Mouse (Mus musculus) cortical plate, adult 2 months (tissue): ENCODE measurements at regions not wholly inside any gene's neighbourhood (a gene's known extent, or its start where the extent isn't known, plus 50 kb on each side); places are given as distances from the start of the nearest gene placed in this dataset.
"Not testable (repeated sequence)": the region's sequence is repeated elsewhere in the genome, so short reads cannot be mapped to it uniquely, and the experiment has no call there.

Experiments used
- H3K27ac ChIP-seq: fragments of 200-500 bp; 2 replicates; pipeline ENCODE4 v1.5.1; 2012; ENCODE audit warnings: low read length, control low read depth, inconsistent platforms; ENCODE audit not compliant: insufficient read depth
- H3K4me1 ChIP-seq: fragments of 200-500 bp; 2 replicates; pipeline ENCODE4 v1.6.1; 2011; ENCODE audit warnings: low read length; ENCODE audit not compliant: control insufficient read depth, insufficient read depth
- H3K4me3 ChIP-seq: fragments of 200-500 bp; 2 replicates; pipeline ENCODE4 v1.5.1; 2011; ENCODE audit warnings: mild to moderate bottlenecking, low read length, control low read depth; ENCODE audit not compliant: insufficient read depth
- CTCF ChIP-seq: fragments of 200-500 bp; IDR thresholded peaks from 2 replicates; pipeline ENCODE4 v1.5.1; 2011; ENCODE audit warnings: mild to moderate bottlenecking, control low read depth, low read length; ENCODE audit not compliant: insufficient read depth; ENCODE audit errors: extremely low read depth
- POLR2A ChIP-seq: fragments of 200-500 bp; IDR thresholded peaks from 2 replicates; pipeline ENCODE4 v1.6.1; 2011; ENCODE audit warnings: mild to moderate bottlenecking, low read length, control low read depth; ENCODE audit not compliant: insufficient read depth; ENCODE audit errors: extremely low read depth

- H3K4me1 ChIP-seq = no peaks in the 10 kb centered on the region
- TF ChIP-seq CTCF (no peak), POLR2A (no peak)
- no peak overlapping the region for H3K27ac ChIP-seq
- no peak overlapping the region for H3K4me3 ChIP-seq
Measured at GRCm38 (mm10) chr14:114485781-114486180, 606.2 kb upstream of the Gpc5 start.

DNA sequence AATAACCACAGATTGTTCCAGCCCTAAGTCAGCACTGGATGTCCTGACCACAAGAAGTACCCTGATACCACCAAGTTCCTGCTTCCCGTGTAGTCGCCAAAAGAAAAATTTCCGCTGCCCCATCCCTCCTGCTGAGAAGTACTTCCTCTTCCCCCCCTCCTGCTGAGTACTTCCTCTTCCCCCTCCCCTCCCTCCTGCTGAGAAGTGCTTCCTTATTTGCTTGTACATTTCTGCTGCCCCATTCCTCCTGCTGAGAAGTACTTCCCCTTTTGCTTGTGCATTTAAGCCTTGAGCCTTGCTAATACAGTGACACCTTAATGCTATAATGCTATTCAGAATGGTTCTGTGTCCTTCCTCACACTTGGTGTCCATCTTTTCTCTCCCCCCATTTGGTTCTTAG, 598.6 kb upstream of the Gpc5 start:
- not testable (repeated sequence) for H3K27ac ChIP-seq, H3K4me1 ChIP-seq, H3K4me3 ChIP-seq

DNA sequence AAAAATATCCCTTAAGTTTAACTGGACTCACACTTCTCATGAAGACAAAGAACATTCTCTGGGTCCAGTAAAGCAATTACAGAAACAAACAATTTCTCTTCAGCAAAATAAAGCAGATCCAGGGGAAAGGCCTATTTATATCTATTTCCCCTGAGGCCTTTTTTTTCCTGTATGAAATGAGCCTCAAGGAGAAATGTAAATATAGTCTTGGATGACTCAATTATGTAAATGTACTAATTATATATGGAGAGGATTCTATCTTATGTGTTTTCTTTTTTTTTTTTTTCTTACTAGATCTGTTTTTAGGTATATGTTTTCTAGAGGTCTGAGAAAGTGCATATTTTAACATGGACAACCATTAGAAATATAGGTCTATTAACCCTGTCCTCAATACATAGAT, 587.0 kb upstream of the Gpc5 start:
- H3K4me3 ChIP-seq = no peak overlapping the region
- no peak overlapping the region for H3K27ac ChIP-seq
- H3K4me1 ChIP-seq = no peaks in the 10 kb centered on the region; the same call in 1 of the 2 replicates
- TF ChIP-seq CTCF = no peak
- no peak for TF ChIP-seq POLR2A

GRCm38 (mm10) chr14:114547910-114548680, 543.9 kb upstream of the Gpc5 start:
- no peak overlapping the region; the same call in 1 of the 2 replicates for H3K27ac ChIP-seq
- TF ChIP-seq CTCF = no peak
- TF ChIP-seq POLR2A = no peak

DNA sequence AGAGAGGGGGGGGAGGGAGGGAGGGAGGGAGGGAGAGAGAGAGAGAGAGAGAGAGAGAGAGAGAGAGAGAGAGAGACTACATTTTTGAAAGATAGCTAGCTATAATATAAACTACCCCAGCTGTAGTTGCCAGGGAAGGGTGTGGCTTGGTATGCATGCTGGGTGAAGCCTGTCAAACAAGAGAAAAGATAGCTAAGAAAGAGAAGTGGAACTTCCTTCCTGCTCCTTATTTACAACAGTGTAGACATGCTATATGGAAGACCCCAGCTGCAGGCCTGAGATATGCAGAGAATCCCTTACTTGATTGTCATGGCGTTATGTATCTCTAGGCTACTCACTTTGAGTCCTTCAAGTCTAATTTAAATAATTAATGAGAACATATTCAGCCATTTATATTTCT, 542.9 kb upstream of the Gpc5 start:
- Histone ChIP-seq H3K27ac (no peak overlapping the region), H3K4me1 (peaks cover 2% of the 10 kb centered on the region; the same call in 1 of the 2 replicates), H3K4me3 (no peak overlapping the region)
- no peak for TF ChIP-seq CTCF
- TF ChIP-seq POLR2A = no peak

More at GRCm38 (mm10) chr14:114547910-114548680, 543.9 kb upstream of the Gpc5 start:
- Histone ChIP-seq H3K4me3 (no peak overlapping the region), H3K4me1 (peaks cover 2% of the 10 kb centered on the region; the same call in 1 of the 2 replicates)

DNA sequence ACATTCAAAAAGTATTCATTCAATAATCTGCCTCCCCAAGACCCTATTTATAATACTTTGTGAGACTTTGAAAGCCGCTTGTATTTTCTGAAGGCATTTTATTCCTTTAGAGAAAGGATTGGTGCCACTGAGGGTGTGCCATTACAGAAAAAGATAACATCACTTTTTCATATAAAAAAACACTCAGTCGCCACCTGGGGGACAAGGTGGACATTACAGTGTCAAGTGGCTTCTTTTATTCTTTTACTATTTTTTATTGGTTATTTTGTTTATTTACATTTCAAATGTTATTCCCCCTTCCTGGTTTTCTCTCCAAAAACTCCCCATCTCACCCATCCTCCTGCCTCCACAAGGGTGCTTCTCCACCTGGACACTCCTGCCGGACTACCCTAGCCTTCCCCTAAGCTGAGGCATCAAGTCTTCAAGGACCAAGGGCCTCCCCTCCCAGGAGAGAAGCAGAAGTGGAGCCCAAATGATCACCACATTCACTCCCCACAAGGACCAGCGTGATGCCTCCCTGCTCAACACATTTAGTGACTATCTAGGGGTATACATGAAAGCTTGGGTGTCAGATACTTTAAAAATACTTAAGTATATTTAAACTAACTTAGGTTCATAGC, 525.5 kb upstream of the Gpc5 start:
- no peak overlapping the region for H3K4me3 ChIP-seq
- H3K4me1 ChIP-seq = peaks cover 3% of the 10 kb centered on the region; the same call in 1 of the 2 replicates
- H3K27ac ChIP-seq = no peak overlapping the region
- TF ChIP-seq CTCF = peak; percentile 11; the same call in 1 of the 2 replicates
- TF ChIP-seq POLR2A = no peak

DNA sequence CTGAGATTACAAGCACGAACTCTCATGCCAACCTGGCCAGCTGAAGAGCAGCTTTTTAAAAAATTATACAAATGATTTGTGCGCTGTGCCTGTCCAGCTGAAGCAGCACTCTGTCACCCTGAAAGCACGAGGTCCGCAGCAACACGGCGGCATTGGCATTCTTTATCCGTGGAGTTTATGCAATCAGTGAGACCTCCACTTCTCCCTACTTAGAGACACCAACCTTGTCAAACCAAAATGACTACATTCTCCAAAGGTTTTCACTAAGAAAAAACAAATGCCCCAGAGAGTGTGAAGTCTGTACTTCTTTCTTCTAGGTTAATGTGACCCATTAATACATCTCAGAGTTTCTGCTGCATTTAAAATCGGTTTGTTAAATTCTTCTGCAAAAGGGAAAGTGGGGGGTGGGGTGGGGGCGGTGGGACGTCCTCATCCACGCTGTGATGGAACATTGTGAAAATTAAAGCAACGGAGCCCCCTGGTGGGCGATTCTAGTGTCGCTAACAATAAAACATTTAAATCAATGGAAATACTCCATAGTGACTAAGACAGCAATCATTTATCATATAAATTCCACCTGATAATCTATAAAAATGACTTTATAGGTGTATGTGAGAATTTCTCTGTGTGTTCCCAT, 524.2 kb upstream of the Gpc5 start:
- 0 out of 2 replicates have a peak overlapping the region, but pooled peaks have one; percentile 14 for H3K4me3 ChIP-seq
- no peak for TF ChIP-seq POLR2A
- TF ChIP-seq CTCF = peak; percentile 27; the same call in 1 of the 2 replicates
- H3K27ac ChIP-seq = no peak overlapping the region
- peaks cover 3% of the 10 kb centered on the region; the same call in 1 of the 2 replicates for H3K4me1 ChIP-seq

- Histone ChIP-seq H3K4me1 (no peaks in the 10 kb centered on the region), H3K4me3 (no peak overlapping the region), H3K27ac (no peak overlapping the region)
- TF ChIP-seq CTCF = no peak
- TF ChIP-seq POLR2A = no peak
Measured at GRCm38 (mm10) chr14:114587367-114588064, 504.5 kb upstream of the Gpc5 start.

DNA sequence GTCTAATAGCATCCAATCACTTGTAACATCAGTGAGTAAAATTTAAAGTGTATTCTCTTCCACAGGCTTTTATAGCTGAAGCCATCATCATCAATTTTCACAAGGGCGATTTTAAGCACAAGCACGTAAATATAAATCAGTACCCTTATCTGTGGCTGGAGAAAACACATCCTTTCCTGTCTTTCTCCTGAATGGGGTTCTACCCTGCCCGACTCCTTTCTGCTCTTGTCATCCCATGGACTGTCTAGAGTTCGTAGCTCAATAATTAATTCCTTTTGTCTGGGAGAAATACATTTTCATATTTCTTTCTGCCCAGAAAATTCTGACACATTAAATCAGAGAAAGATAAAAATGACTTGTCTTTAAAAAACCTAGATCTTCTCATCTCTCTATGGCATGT, 482.7 kb upstream of the Gpc5 start:
- TF ChIP-seq CTCF (no peak), POLR2A (no peak)
- Histone ChIP-seq H3K27ac (no peak overlapping the region), H3K4me1 (no peaks in the 10 kb centered on the region), H3K4me3 (no peak overlapping the region)

DNA sequence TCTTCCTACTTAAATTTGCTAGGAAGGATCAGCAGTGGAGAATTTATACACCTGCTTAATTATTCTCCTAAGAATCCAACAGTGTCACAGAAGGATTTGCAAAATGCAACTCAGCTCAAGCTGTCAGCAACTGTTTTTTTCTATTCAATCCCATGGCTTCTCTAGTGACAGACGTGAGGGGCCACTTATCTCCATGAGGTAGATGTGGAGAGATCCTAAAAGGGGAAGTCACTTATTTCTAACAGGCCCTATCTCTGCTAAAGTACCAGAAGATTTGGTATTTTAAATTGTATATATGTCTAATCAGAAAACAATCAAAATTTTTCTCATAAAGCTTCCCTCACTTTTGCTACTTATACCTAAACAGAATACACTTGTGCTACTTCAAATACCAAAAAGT, 479.6 kb upstream of the Gpc5 start:
- Histone ChIP-seq H3K4me1 (no peaks in the 10 kb centered on the region), H3K4me3 (no peak overlapping the region), H3K27ac (no peak overlapping the region)
- no peak for TF ChIP-seq CTCF
